Mouse (Mus musculus): ENCODE results near the gene Arhgef39.

- TF ChIP-seq CTCF (IDR thresholded peaks at IDR 0.05; ENCODE audit: extremely low read depth, insufficient read length, insufficient replicate concordance, low read depth, low read length) (no peak), POLR2A (IDR thresholded peaks at IDR 0.05; ENCODE audit: low read depth, low read length) (no peak)
Measured at GRCm38 (mm10) chr4:43546375-43547047, 47.0 kb upstream of the Arhgef39 start.
